Mouse (Mus musculus) large intestine, adult 2 months (tissue): ENCODE data around the gene Lypd3. TPM values are rescaled to one million over a fixed set of nuclear protein-coding genes. Genes with fewer than 3 reads are reported as not detected.
"Not testable (repeated sequence)": the region's sequence is repeated elsewhere in the genome, so short reads cannot be mapped to it uniquely, and the experiment has no call there.

Experiments
- DNase-seq: peaks from one replicate; pipeline ENCODE4 v3.0.0-alpha.2; 2012; ENCODE audit warnings: low read depth, low spot score
- WGBS: fragments of 180-500 bp; shearing (Covaris S2); methylation state at CpG from one replicate; pipeline ENCODE4 v1.1.7; 2018; 5-methylcytosine and 5-hydroxymethylcytosine counted together
- polyA plus RNA-seq: library from polyadenylated mRNA; depleted of rRNA; stranded (reverse); fragments of >200 nt; gene quantifications from 2 replicates; pipeline ENCODE4 v1.2.3, GENCODE M21; 2012; rRNA removed

Lypd3 gene
- polyA plus RNA-seq, 1 experiment, result 0.14 TPM

DNA sequence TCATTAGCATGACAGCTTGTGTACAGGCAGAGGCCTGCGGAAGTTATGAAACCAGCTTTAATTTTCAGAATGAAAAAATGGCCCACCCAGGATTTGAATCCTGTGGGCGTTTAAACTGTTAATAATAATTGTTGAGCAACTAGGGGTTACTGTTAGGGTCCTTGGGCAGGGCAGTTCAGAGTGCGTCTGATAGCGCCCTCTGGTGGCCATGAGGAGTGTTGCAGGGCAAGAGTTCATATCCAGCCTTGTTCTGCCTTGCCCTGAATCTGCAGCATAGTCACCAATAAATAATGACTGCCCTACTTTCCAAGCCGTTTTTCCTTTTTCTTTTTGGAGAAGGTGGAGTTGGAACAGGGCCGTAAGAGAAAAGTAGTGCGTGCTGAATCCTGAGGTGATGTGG is 17.3 kb downstream of the Lypd3 start:
- WGBS, result 15% methylated on average over 7 of the region's 7 CpGs
- DNase-seq, result no peak

DNA sequence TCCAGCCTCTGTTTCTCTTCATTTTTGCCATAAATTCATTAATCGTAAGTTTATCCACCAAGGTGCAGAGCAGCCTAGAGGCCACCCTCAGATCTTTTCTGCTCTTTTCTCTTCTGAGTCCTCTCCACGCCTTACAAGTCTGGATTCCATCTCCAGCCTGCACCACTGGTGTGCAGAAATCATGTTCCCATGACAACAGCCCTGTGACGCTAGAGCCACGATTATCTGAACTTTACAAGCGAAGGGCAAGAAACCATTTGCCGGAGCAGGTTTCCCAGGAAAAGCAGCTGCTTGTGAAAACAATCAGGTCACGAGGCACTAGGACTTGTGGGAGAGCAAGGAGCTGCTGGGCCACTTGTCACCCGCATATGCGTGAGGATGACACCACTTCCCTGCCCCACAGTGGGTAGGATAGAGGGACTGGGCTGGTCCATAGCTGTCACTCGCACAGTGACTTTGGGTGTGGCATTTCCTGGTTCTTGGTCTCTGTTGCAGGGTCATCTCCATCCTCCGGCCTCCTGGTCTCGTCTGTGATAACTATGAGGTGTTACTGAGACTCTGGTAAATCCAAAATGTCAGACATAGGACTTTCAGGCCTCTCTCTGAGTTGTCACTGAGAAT is 23.5 kb downstream of the Lypd3 start:
- WGBS, result 37% methylated on average over 12 of the region's 12 CpGs
- DNase-seq, result no peak

DNA sequence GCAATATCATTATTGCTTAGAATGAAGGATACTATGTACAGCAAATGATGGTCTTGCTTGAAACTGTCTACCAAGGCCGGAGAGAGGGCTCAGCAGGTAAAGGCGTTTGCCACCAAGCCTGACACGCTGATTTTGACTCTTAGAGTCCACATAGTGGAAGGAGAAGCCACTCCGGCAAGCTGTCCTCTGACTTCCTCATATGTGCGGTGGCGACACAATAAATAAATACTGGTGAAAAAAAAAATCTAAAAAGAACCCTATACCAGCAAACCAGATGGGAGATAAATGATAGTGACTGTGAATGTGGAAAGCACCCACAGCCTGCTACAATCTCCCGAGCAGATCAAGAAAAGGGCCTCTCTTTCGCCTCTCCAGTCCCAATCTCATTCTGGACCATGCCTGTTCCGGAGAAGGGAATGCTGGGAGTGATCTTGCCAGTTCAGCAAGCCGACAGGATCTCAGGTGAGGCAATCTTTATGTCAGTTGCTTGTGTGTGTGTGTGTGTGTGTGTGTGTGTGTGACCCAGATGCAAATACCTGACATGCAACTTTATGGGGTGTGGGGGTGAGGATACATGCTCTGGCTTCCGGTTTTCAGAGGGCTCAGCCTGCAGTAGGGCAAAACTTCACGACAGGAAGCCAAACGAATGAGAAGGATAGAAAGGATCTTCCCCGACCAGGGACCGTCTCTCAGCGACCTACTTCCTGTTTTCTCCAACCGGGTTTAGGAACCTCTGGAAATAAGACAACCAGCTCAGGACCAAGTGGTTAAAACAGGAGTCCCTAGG is 25.0 kb downstream of the Lypd3 start:
- 53% methylated on average over 17 of the region's 17 CpGs for WGBS
- DNase-seq, result no peak

GRCm38 (mm10) chr7:24662575-24662974 is 26.2 kb downstream of the Lypd3 start:
- no peak for DNase-seq
- 8% methylated on average over 8 of the region's 8 CpGs for WGBS

GRCm38 (mm10) chr7:24664301-24664700 is 28.0 kb downstream of the Lypd3 start:
- DNase-seq, result no peak
- WGBS, result 35% methylated on average over 8 of the region's 8 CpGs

DNA sequence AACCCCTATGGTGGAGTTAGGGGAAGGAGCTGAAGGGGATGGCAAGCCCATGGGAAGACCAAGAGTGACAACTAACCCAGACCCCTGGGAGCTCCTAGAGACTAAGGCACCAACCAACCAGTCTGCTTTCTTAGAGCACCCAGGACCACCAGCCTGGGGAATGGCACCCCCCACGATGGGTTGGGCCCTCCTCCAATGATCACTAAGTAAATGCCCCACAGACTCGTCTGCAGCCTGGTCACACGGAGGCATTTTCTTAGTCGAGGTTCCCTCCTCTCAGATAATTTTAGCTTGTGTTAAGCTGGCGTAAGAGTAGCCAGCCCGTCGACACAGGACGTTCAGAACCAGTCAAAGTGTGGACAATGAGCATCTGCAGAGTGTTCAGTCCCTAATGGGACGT is 28.6 kb downstream of the Lypd3 start:
- DNase-seq, result no peak
- 80% methylated on average over 9 of the region's 9 CpGs for WGBS

GRCm38 (mm10) chr7:24671944-24672439 is 35.6 kb downstream of the Lypd3 start:
- 89% methylated on average over 23 of the region's 23 CpGs for WGBS
- DNase-seq, result no peak

GRCm38 (mm10) chr7:24676575-24676974 is 40.2 kb downstream of the Lypd3 start, which contains the start of gene Tex101:
TSS of gene Tex101 (minus strand) at chr7:24676675.
- no peak for DNase-seq
- 84% methylated on average over 9 of the region's 9 CpGs for WGBS

DNA sequence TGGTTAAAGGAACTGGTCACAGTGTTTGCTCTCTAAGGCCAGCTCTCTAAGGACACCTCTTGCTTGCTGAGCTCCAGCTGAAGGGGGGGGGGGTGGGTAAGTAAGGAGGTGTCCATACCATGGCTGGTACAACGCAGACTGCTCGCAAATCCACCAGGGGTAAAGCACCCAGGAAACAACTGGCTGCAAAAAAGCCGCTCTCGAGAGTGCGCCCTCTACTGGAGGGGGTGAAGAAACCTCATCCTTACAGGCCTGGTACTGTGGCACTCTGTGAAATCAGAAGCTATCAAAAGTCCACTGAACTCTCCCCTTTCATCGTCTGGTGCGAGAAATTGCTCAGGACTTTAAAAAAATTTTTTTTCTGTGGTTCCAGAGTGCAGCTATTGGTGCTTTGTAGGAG is 47.8 kb downstream of the Lypd3 start:
- DNase-seq, result not testable (repeated sequence)
- WGBS, result 66% methylated on average over 7 of the region's 7 CpGs

GRCm38 (mm10) chr7:24687519-24687918 is 51.2 kb downstream of the Lypd3 start:
- not testable (repeated sequence) for DNase-seq
- WGBS, result 87% methylated on average over 10 of the region's 10 CpGs

Other genes with a start within 250 kb of the Lypd3 start
- 40.0 and 42.2 TPM in 2 replicates for gene Smg9, start 236.9 kb upstream of the Lypd3 start, polyA plus RNA-seq
- gene Irgc1, start 184.3 kb upstream of the Lypd3 start, polyA plus RNA-seq, result 0.84 TPM in 1 of 2 replicates, not detected in the other
- 10.6 and 11.6 TPM in 2 replicates for gene Plaur, start 174.1 kb upstream of the Lypd3 start, polyA plus RNA-seq
- 2.0 and 2.7 TPM in 2 replicates for gene Cadm4, start 154.5 kb upstream of the Lypd3 start, polyA plus RNA-seq
- 6.7 and 7.4 TPM in 2 replicates for gene Zfp428, start 129.5 kb upstream of the Lypd3 start, polyA plus RNA-seq
- gene AC161166.1, start 124.1 kb upstream of the Lypd3 start, polyA plus RNA-seq, result not detected in 2 replicates
- gene Irgq, start 105.9 kb upstream of the Lypd3 start, polyA plus RNA-seq, result 7.6 and 10.8 TPM in 2 replicates
- 0.23 TPM in 1 of 2 replicates, not detected in the other for gene Pinlyp, start 90.4 kb upstream of the Lypd3 start, polyA plus RNA-seq
- gene Xrcc1, start 90.3 kb upstream of the Lypd3 start, polyA plus RNA-seq, result 27.8 and 36.0 TPM in 2 replicates
- gene Ethe1, start 49.0 kb upstream of the Lypd3 start, polyA plus RNA-seq, result 56.6 and 77.6 TPM in 2 replicates
- 0.16 and 0.29 TPM in 2 replicates for gene Zfp575, start 48.9 kb upstream of the Lypd3 start, polyA plus RNA-seq
- 4.1 and 4.8 TPM in 2 replicates for gene Phldb3, start 25.8 kb upstream of the Lypd3 start, polyA plus RNA-seq
- not detected in 2 replicates for gene Tex101, start 40.1 kb downstream of the Lypd3 start, polyA plus RNA-seq
- not detected in 2 replicates for gene BC049730, start 72.7 kb downstream of the Lypd3 start, polyA plus RNA-seq
- gene Gm4763, start 90.4 kb downstream of the Lypd3 start, polyA plus RNA-seq, result not detected in 2 replicates
- 20.1 and 21.8 TPM in 2 replicates for gene Cd177, start 123.8 kb downstream of the Lypd3 start, polyA plus RNA-seq
- 23.2 and 28.2 TPM in 2 replicates for gene Ceacam10, start 140.7 kb downstream of the Lypd3 start, polyA plus RNA-seq
- 4.1 and 5.9 TPM in 2 replicates for gene Gm9844, start 225.7 kb downstream of the Lypd3 start, polyA plus RNA-seq
- not detected in 2 replicates for gene Lypd4, start 233.4 kb downstream of the Lypd3 start, polyA plus RNA-seq
- not detected in 2 replicates for gene Dmrtc2, start 233.5 kb downstream of the Lypd3 start, polyA plus RNA-seq
- gene Rps19, start 247.8 kb downstream of the Lypd3 start, polyA plus RNA-seq, result 648 and 720 TPM in 2 replicates